Mouse (Mus musculus) G1E-ER4 (cell line): ENCODE results near the gene Fabp7. TPM values are rescaled to one million over a fixed set of nuclear protein-coding genes. Genes with fewer than 3 reads are reported as not detected.
A peak's percentile ranks its signal among the peaks of the same experiment; 100 is the strongest.

Experiments used
- GATA1 ChIP-seq: IDR thresholded peaks from one replicate; pipeline ENCODE4 v1.8.0; 2012; ENCODE audit warnings: low read length, inconsistent platforms
- polyA plus RNA-seq: library from polyadenylated mRNA; stranded (reverse); fragments of >175 nt; gene quantifications from 2 replicates; pipeline ENCODE4 v1.2.3, GENCODE M21; 2012

Gene Fabp7
- polyA plus RNA-seq, 1 experiment, result 0.10 TPM

DNA sequence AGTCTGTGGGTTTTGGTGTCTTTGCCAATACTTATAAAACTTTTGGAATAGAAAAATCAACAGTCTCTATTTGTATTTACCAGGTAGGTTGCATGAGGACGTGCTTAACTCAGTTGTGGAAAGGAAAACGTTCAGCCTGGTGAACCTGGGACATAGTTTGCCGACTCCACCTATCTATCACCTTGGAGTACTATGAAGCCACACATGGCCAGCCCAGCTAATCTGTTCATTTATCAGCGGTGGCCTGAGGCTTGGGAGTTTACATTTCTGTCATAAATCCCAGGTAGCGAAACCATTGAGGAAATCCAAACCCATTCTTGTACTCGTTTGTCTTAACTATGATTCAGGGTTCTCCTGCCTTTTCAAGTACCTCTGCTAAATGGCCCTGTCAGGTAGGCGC, 9.3 kb downstream of the Fabp7 start, which contains the start of gene Smpdl3a:
Gene Smpdl3a (plus strand): TSS at position 318 of the 400 bp plus-strand sequence.
- no peak for TF ChIP-seq GATA1

DNA sequence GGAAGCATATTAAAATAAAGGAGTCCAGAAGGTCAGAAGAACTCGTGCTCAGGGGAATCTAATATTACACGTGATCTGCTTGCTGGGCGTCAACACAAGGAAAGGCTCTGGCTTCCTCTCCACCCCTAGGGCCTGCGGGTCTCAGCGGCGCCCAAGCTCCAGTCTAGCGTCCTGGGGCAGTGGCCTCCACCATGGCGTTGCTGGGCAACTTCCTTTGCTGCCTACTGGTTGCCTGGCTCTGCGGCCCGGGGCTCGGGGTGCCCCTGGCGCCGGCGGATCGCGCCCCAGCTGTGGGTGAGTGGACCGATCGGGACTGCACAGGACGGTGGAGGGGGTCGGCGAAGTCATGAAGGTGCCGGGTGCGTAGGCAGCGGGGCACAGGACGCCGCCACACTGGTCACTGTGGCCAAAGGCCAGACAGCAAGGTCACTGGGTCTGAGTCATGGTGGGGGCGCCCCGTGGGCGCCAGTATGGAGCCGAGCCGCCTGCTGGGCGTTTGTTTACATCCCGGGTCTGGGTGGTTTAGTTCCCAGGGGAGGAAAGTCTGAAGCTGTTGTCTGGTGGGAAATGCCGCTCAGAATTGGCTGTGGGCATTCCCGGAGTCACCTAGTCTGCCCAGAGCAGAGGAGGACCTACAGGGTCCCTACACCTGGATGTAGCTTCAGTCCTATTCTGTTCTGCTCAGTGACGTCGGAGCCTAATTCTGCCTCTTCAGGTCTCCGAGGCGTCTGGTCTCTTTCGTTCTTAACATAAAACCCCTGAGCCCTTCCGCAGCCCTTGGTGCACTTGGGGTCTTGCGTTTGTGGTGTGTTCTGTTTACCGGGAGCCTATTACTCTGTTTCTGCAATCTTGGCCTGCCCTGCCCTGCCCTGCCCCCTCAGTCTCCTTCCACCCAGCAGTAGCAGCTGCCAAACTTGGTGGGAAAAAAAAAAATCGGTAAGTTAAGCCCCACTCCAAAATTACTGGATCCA, 10.1 kb downstream of the Fabp7 start:
- no peak for TF ChIP-seq GATA1

DNA sequence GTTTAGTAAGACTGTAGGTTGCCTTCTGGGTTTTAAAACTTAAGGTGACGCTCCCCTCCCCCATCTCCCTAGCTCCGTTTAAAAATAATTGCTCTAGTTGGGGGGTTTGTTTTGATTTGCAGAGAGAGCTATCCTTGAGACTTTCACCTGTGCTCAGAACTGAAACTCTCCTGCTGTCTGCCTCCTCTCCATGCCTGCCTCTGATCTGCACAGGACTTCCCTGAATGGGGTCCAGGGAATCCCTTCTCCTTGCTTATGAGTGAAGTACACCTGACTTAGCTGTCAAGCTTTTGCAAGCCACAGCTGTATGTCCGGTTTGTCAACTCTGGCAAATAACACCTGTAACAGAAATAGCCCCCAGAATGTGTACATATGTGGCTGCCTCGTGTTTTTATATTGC, 10.9 kb downstream of the Fabp7 start:
- TF ChIP-seq GATA1, result no peak

DNA sequence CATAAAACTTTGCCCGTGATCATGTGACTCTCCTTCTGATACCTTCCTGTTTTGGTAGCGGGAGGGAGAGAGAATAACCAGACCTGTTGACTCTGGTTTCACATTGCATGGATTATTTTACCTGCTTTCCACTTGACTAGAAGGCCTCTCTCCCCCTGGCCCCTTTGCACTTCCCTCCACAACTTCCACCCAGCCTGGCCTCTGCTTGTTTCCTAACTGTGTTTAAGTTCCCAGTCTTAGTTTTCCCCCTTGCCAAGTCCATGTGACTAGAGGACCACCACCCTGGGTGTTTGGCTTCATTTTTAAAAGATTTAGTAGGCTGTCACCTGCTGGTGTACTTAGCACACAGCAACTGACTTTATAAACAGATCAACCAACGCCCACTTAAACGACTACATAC, 11.4 kb downstream of the Fabp7 start:
- no peak for TF ChIP-seq GATA1

DNA sequence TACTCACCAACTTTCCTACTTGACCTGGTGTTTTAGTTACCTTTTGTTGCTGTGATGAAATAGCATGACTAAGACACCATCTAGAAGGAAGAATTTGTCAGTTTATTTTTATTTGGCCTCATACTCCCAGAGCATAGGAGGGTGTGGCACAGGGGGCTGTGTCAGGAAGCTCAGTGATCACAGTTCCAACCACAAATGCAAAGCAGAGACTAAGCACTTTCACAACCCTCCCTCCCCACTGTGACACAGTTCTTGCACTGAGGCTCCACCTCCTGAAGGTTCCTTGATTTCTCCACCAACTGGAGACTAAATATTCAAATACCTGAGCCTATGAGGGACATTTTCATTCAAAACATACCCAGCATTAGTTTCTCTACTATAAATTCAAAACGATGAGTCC, 14.8 kb downstream of the Fabp7 start:
- TF ChIP-seq GATA1, result no peak

DNA sequence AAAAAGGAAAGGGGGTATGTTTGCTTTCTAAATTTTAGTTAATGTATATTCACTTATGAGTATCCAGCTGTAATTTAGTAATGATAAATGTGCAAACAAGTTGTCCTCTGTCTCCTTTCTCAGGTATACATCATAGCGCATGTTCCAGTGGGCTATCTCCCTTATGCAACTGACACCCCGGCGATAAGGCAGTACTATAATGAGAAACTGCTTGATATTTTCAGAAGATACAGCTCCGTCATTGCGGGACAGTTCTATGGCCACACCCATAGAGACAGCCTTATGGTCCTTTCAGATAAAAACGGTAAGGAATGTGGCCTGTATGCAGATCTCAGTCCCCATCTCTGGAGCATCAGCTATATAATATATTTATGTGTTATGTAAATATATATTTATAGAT, 23.1 kb downstream of the Fabp7 start:
- TF ChIP-seq GATA1, result peak; percentile 47

DNA sequence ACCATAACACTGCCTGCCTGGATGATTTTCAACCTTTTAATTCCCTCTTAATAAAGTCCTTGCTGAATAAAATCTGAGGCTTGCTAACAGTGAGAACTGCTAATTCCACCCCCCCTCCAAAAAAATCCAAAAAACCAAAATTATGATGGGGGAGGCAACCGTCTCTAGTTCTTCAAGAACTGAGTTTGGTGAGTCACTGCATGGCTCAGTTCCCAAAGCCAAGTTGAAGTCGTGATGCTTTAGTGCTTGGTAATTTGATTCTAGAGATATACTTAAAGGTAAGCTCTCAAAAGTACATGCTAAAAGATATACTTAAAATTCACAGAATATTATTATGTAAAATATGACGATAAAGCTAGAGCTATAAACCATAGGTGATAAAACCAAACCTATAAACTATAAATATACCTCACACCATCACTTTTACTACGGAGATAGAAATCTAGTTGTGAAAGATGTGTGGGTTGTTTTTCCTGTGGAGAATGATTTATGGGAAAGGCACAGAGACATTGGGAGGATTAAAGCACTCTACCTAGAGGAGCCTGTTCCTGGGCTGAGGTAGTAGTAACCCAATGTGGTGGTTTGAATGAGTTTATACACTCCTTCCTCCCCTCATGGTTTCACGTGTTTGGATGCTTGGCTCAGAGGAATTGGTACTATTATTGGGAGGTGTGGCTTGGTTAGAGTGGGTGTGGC, 27.6 kb downstream of the Fabp7 start:
- TF ChIP-seq GATA1, result no peak

DNA sequence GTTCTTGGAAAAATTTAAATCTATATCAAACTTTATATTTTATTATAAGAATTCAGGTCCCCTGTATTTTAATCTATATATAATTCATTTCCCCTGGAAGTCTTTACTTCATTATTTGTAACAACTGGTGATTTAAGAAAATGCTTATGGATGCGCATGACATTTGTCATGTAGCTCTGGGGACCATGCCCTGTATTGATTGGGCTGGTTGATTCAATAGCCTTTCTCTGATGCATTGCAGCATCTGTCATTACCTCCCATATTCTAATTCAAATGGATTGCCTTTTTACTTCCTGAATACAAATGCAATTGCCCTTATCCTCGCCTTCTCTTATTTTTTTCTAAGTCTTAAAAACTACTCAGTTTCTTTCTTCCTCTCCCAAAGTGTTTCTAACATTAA, 29.6 kb downstream of the Fabp7 start:
- TF ChIP-seq GATA1, result no peak

DNA sequence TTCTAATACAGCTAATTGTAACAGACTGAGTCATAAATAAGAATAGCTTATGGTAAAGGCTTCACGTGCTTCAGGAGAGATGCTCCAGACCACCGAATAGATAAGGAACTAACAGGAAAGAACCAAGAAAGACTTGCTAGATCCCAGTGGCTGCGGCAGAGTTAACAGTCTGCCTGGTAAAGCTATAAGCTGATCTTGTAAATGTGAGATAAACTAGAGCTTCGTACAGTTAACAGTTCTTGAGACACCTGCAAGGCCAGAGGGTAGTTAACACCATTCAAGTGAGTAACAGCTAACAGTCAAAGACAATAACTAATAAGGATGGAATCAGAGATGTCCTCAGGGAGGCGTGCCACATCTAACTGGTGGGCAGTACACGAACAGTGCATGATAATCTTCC, 31.2 kb downstream of the Fabp7 start:
- TF ChIP-seq GATA1, result no peak

DNA sequence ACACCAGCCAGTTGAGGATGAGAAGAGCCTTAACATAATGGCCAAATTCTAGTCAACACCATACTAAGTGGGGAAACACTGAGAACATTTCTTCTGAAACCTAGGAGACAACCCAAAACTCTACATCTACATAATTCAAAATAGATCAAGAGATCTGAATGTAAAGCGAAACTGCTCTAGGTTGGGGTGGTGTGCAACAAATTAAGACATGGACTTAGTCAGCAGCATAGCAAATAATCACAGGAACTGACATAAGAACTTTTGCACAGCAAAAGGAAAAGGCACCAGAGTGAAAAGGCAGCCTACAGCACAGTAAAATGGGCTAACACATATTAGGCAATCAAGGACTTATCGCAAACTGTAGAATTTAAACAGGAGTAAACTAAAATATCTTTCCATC, 34.5 kb downstream of the Fabp7 start:
- TF ChIP-seq GATA1, result no peak

DNA sequence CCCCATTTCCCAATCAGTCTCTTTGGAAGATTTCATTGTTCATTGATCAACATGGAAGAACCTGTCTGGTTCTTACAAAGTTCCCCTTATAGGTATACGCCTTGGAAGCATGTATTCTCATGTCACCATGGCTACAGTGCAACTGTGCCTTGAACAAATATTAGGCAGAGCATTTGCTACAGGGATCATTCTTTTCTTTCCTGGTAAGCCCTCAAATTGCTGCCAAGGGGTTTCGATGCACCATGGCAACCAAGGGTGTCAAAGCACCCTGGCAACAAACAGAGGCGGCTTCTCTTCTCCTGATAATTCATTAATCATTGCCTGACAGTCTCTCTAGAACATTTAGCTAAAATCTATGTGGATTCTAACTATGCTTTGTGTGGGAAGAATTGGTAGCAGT, 37.8 kb downstream of the Fabp7 start:
- no peak for TF ChIP-seq GATA1

DNA sequence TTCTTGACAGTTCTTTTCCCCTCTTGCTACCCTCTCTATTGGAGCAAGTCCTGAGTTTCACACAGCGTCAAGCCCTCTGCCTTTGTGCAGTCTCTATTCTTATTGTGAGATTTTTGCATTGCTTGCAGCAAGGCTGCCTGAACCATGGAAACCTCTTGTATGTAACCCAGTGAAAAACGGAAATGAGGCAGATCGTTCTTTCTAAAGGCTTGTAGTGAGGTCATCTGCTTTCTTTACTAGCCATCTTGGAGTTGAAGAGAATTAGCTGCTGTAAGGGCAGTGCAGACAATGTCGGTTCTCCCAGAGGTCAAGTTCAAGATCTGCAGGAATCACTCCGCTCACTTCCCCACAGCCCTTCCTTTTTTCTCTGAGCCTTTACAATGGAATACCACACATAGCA, 44.0 kb downstream of the Fabp7 start:
- TF ChIP-seq GATA1, result no peak

DNA sequence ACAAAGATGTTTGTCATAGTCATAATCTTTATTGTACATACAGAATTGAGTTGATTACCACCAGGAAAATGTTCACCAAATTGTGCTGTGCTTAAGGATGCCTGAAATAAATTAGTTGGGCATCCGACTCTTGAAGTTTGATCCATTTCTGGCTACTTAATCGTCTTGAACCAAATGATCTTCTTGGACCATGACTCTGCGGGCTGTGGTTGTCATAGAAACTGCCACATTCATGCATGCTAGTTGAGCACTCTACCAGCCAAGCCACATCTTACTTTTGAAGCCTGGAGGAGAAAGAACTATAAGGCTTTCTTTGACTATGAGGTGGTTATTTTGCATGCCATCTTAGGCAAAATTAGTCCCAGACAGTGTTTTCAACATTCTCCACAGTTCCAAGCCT, 44.9 kb downstream of the Fabp7 start:
- no peak for TF ChIP-seq GATA1

DNA sequence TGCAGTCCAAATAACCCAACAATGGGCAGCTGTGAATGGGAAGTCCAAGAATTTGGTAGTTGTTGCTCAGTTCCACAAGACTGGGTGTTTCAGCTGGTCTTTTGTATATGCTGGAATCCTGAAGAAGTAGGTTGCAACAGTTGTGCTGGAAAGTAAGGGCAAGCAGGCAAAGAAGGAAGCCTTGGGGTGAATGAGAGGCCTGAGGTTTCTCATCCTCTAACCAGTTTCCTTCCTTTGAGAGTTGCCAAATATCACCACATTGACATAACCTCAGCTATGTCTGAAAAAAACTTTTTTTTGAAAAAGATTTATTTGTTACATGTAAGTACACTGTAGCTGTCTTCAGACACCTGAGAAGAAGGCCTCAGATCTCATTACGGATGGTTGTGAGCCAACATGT, 50.4 kb downstream of the Fabp7 start:
- no peak for TF ChIP-seq GATA1

DNA sequence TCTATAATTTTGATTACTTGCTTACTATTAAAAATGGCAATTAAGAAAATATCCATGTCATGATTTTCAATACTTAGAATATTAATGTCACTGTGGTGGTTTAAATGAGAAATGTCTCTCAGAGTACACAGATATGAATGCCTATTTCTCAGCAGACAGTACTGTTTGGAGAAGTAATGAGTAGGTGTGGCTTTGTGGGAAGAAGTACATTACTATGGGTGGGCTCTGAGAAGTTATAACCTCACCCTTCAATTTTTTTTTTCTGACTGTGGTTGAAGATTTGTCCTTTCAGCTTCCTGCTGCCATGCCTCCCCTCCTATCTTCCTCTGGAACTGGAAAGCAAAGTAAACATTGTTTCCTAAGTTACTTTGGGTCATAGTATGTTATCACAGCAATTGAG, 51.3 kb downstream of the Fabp7 start:
- TF ChIP-seq GATA1, result no peak

Other genes starting within 250 kb of the Fabp7 start
- gene Pkib, start 152.9 kb upstream of the Fabp7 start, polyA plus RNA-seq, result not detected in 2 replicates
- gene Smpdl3a, start 9.5 kb downstream of the Fabp7 start, polyA plus RNA-seq, result not detected in 2 replicates